Mouse (Mus musculus) heart, embryonic 14.5 days (tissue): Measurements from ENCODE around the gene Cacnb4. TPM values are rescaled to one million over a fixed set of nuclear protein-coding genes. Genes with fewer than 3 reads are reported as not detected.

Source experiments
- ATAC-seq: fragments of 200-750 bp; cut with Nextera tagmentation; 2 replicates; pipeline ENCODE4 v1.8.0; 2017; ENCODE audit warnings: low read depth, moderate TSS enrichment; ENCODE audit not compliant: insufficient number of reproducible peaks, insufficient read depth, low FRiP score
- H3K27ac ChIP-seq, 2 experiments: fragments of 200-500 bp in 1 of 2; fragments of 300-500 bp in 1 of 2; sonication (generic) in 1 of 2; replicated peaks in 1 of 2; 2 replicates each; pipeline ENCODE4 v1.5.1; 2012 to 2014; ENCODE audit warnings: low read depth in 2 of 2, low read length in 2 of 2, control low read depth in 1 of 2, mild to moderate bottlenecking in 1 of 2, mixed read lengths in 1 of 2; ENCODE audit not compliant: control insufficient read depth in 1 of 2, insufficient read depth in 1 of 2
- H3K27me3 ChIP-seq: fragments of 300-500 bp; sonication (generic); 2 replicates; pipeline ENCODE4 v1.6.1; 2014; ENCODE audit warnings: mild to moderate bottlenecking, low read length, control low read depth; ENCODE audit not compliant: control insufficient read depth, insufficient read depth
- H3K36me3 ChIP-seq: fragments of 300-500 bp; sonication (generic); 2 replicates; pipeline ENCODE4 v1.6.1; 2014; ENCODE audit warnings: mild to moderate bottlenecking, control low read depth, low read length, mixed read lengths; ENCODE audit not compliant: control insufficient read depth, insufficient read depth
- H3K4me1 ChIP-seq, 2 experiments: fragments of 200-500 bp in 1 of 2; fragments of 300-500 bp in 1 of 2; sonication (generic) in 1 of 2; 2 replicates each; pipeline ENCODE4 v1.6.1; 2012 to 2014; ENCODE audit warnings: low read length in 2 of 2, control low read depth in 1 of 2, mixed read lengths in 1 of 2; ENCODE audit not compliant: control insufficient read depth in 2 of 2, insufficient read depth in 2 of 2
- H3K4me2 ChIP-seq: fragments of 300-500 bp; sonication (generic); 2 replicates; pipeline ENCODE4 v1.6.1; 2014; ENCODE audit warnings: mild to moderate bottlenecking, low read length
- H3K4me3 ChIP-seq, 2 experiments: fragments of 200-500 bp in 1 of 2; fragments of 300-500 bp in 1 of 2; sonication (generic) in 1 of 2; 2 replicates each; pipeline ENCODE4 v1.5.1; 2012 to 2014; ENCODE audit warnings: low read length in 2 of 2, mild to moderate bottlenecking in 2 of 2, control low read depth in 1 of 2, low read depth in 1 of 2, moderate library complexity in 1 of 2; ENCODE audit not compliant: control insufficient read depth in 1 of 2, insufficient read depth in 1 of 2
- H3K9ac ChIP-seq: fragments of 300-500 bp; sonication (generic); 2 replicates; pipeline ENCODE4 v1.6.1; 2014; ENCODE audit warnings: mild to moderate bottlenecking, low read length
- H3K9me3 ChIP-seq: fragments of 300-500 bp; sonication (generic); 2 replicates; pipeline ENCODE4 v1.6.1; 2016; ENCODE audit warnings: low read length, control low read depth; ENCODE audit not compliant: control insufficient read depth
- WGBS: fragments of 180-500 bp; shearing (Covaris S2); extraction: QIAGEN DNeasy Blood & Tissue Kit; methylation state at CpG from one replicate; pipeline ENCODE4 v1.1.7; 2014; 5-methylcytosine and 5-hydroxymethylcytosine counted together
- polyA plus RNA-seq: library from polyadenylated mRNA; unstranded; fragments of >200 nt; fragmentation: Nextera tagmentation; extraction: Ambion mirVana; gene quantifications from 2 replicates; pipeline ENCODE4 v1.2.1, GENCODE M21; 2014

Gene Cacnb4
- polyA plus RNA-seq, 1 experiment from 2014 or later = 0.43 TPM

DNA sequence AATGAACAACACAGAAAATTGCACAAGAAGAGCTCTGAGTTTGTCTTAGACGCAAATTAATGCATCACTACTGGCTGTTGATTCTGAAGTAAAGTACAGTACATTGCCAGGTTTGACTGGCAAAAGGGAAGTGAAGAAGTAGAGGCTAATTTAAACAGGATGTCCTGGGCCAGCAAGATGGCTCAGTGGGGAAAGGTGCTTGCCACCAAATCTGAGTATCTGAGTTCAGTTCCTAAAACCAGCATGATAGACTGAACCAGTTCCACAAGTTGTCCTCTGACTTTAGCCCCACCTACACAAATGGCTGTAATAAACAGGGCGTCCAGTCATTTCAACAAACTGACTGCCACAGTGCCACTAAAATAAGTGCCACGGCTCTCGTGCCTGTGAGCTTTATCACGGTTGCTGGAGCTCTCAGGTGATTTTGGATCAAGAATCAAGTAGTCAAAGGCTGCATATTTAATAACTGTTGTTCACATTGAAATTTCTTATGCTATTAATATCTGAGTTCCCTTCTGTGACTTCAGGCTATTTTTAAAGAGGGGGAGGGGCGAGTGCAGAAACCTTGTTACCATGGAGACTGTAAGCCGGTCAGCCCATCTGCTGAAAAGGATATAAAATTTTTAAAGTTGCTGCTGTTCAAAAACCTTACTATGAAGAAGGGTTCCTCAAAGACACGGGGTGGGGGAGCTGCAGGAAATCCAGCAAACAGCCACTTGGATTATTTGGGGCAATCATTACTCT lies 29.2 kb downstream of the Cacnb4 start:
- H3K36me3 ChIP-seq = no peaks in the 10 kb centered on the region
- no peaks in the 10 kb centered on the region for H3K27me3 ChIP-seq
- H3K4me2 ChIP-seq = peak overlapping the region; percentile 36; the same call in 1 of the 2 replicates
- no peak overlapping the region for H3K4me3 ChIP-seq
- no peak overlapping the region for H3K9ac ChIP-seq
- H3K4me1 ChIP-seq = peaks cover 3 to 6% of the 10 kb centered on the region in 2 experiments; a peak in 3 of 4 replicates
- no peaks in the 10 kb centered on the region for H3K9me3 ChIP-seq
- no peak for ATAC-seq
- H3K27ac ChIP-seq = no peak overlapping the region
- WGBS = 59% methylated on average over 8 of the region's 8 CpGs

DNA sequence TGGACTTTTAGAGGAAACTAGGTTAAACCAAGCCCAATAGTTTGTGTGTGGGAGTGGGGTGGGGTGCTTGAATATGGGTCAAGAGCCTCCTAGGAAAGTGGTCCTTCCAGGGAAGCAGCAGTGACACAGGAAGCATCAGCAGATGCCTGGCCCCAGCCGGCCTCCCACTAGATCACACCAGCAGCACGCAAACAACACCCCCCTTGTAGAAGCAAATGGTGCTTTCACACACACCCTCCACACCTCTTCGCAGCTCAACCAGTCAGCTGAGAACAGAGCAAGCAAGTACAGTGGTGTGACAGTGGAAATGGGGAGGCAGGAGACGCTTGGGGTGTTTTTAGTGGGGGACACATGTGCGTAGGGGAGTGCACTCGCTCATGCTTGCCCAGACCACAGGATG lies 33.0 kb downstream of the Cacnb4 start:
- Histone ChIP-seq H3K4me2 (no peak overlapping the region), H3K4me1 (peaks cover 3 to 6% of the 10 kb centered on the region in 2 experiments; a peak in 3 of 4 replicates), H3K36me3 (no peaks in the 10 kb centered on the region), H3K4me3 (no peak overlapping the region), H3K27ac (no peak overlapping the region), H3K27me3 (no peaks in the 10 kb centered on the region), H3K9me3 (no peaks in the 10 kb centered on the region), H3K9ac (no peak overlapping the region)
- WGBS = 58% methylated on average over 6 of the region's 6 CpGs
- ATAC-seq = no peak

DNA sequence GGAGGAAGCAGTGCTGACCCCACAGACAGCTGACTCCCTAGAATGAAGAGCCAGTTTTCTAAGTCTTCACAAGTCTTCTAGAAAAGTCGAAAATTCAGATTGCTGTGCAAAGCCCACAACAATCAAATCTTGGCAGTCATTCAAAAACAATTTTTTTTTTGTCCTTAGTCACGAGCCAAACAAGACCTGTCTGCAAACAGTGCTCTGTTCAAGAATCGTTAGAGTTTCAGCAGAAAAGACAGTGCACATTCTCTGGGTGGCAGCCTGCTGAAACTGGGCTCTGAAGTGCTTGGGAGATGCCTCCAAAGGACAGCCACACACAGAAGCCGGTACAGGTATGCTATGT lies 37.1 kb downstream of the Cacnb4 start:
- peaks cover 0 to 2% of the 10 kb centered on the region in 2 experiments; a peak in 1 of 4 replicates for H3K4me1 ChIP-seq
- 55% methylated on average over 4 of the region's 4 CpGs for WGBS
- H3K27me3 ChIP-seq = 0 out of 2 replicates have a peak, but pooled peaks cover 5% of the 10 kb centered on the region
- H3K4me2 ChIP-seq = no peak overlapping the region
- ATAC-seq = no peak
- no peaks in the 10 kb centered on the region for H3K9me3 ChIP-seq
- H3K36me3 ChIP-seq = no peaks in the 10 kb centered on the region
- H3K27ac ChIP-seq = no peak overlapping the region
- no peak overlapping the region for H3K9ac ChIP-seq
- no peak overlapping the region for H3K4me3 ChIP-seq

DNA sequence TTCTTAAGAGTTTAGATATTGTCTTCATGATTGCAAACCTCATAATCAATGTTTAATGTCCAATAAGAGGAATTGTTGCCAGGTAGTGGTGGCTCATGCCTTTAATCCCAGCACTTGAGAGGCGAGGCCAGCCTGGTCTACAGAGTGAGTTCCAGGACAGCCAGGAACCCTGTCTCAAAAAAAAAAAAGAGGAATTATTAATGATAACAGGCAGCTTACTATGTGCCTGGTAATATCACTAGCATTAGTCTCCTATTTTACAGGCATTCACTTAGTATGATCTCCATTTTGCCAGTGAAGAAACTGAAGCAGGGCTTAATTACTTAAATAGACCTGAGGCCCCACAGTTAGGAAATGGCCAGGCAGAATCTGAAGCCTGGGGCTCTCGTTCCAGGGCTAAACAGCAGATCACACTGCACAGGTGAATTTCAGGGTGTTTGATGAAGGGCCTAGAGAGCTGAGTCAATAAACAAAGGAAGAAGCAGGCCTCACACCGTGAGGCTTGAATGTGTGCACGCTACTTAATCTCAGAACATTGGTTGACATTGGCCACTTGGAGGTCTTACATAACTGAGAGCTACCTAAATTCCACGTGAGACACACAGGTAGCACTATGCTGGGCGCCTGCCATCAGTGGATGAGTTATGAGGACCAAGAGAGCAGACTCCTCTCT lies 37.6 kb downstream of the Cacnb4 start:
- 76% methylated on average over 6 of the region's 6 CpGs for WGBS
- no peak overlapping the region for H3K4me2 ChIP-seq

DNA sequence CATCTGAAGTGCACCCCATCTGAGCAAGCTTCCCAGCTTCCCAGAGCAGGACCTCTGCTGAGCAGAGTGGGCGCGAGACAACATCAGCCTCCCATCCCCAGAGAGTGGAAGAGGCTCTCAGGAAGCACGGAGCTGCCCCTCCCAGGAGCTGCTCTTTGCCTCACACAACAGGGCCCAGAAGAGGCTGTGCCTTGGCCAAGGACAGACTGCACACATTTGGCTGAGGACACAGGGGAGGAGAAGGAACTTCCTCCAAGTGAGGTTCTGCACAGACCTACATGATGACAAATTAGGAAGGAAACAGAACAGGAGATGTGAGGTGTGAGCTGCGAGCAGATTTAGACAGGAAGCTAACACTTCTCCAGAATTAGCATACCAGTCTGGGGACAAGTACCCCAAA lies 38.4 kb downstream of the Cacnb4 start:
- ATAC-seq = no peak
- no peaks in the 10 kb centered on the region for H3K36me3 ChIP-seq
- H3K4me1 ChIP-seq = peaks cover 0 to 2% of the 10 kb centered on the region in 2 experiments; a peak in 1 of 4 replicates
- whole genome bisulfite sequencing = 17% methylated on average over 4 of the region's 4 CpGs
- no peak overlapping the region for H3K4me2 ChIP-seq
- H3K4me3 ChIP-seq = no peak overlapping the region
- H3K27ac ChIP-seq = no peak overlapping the region
- peaks cover 9% of the 10 kb centered on the region; the same call in 1 of the 2 replicates for H3K27me3 ChIP-seq
- H3K9ac ChIP-seq = no peak overlapping the region
- no peaks in the 10 kb centered on the region for H3K9me3 ChIP-seq

More for the DNA sequence above, 37.6 kb downstream of the Cacnb4 start:
- H3K9ac ChIP-seq = no peak overlapping the region
- H3K27ac ChIP-seq = no peak overlapping the region
- H3K27me3 ChIP-seq = peaks cover 6% of the 10 kb centered on the region; the same call in 1 of the 2 replicates
- H3K9me3 ChIP-seq = no peaks in the 10 kb centered on the region
- H3K4me1 ChIP-seq = peaks cover 0 to 2% of the 10 kb centered on the region in 2 experiments; a peak in 1 of 4 replicates
- H3K4me3 ChIP-seq = no peak overlapping the region
- no peaks in the 10 kb centered on the region for H3K36me3 ChIP-seq
- no peak for ATAC-seq

DNA sequence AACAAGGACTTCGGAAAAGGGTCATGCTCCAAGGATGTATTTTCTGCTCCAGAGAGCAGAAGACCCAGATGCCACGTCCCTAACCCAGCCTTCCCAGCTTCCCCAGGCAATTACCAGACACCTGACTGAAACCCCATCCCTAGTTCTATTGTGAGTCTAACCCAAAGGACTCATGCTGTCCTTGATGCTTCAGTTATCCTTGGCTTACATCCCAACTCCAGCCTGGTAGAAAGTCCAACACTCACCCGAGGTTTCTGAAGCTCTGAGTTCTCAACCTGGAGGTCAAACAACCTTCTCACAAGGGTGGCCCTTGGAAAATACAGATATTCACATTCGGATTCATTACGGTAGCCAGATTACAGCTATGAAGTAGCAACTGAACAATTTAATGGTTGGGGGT lies 40.6 kb downstream of the Cacnb4 start:
- H3K4me3 ChIP-seq = no peak overlapping the region
- H3K36me3 ChIP-seq = no peaks in the 10 kb centered on the region
- no peak overlapping the region for H3K4me2 ChIP-seq
- ATAC-seq = no peak
- H3K9me3 ChIP-seq = no peaks in the 10 kb centered on the region
- 63% methylated on average over 5 of the region's 5 CpGs for WGBS
- H3K4me1 ChIP-seq = peaks cover 0 to 2% of the 10 kb centered on the region in 2 experiments; a peak in 1 of 4 replicates
- H3K27me3 ChIP-seq = peaks cover 9% of the 10 kb centered on the region; the same call in 1 of the 2 replicates
- no peak overlapping the region for H3K9ac ChIP-seq
- H3K27ac ChIP-seq = no peak overlapping the region

DNA sequence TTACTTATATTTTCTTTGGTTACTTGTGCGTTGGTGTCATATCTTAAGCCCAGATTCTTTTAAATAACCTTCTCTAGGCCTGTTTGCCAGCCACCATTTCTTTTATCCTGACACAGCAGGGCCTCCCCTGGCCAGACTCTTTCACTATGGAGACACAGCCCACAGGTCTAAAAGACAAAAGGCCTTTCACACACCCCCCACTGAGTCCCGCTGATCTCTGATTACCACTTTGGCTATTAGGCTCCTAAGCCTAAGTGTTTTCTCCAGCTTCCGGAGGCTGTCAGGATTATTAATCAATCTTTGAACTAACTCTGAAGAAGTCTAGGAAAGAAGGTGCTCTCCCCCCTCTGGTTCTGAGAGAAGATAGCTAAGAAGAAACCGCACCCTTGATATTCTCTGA lies 41.3 kb downstream of the Cacnb4 start:
- Histone ChIP-seq H3K9me3 (no peaks in the 10 kb centered on the region), H3K4me3 (no peak overlapping the region), H3K27me3 (peaks cover 9% of the 10 kb centered on the region; the same call in 1 of the 2 replicates), H3K4me2 (no peak overlapping the region), H3K9ac (no peak overlapping the region), H3K4me1 (peaks cover 0 to 2% of the 10 kb centered on the region in 2 experiments; a peak in 1 of 4 replicates), H3K36me3 (no peaks in the 10 kb centered on the region), H3K27ac (no peak overlapping the region)
- no peak for ATAC-seq
- WGBS = 32% methylated on average over 4 of the region's 4 CpGs
